Mouse (Mus musculus) limb, embryonic 10.5 days (tissue): ENCODE results near the gene Hist1h2br. TPM values are rescaled to one million over a fixed set of nuclear protein-coding genes. Genes with fewer than 3 reads are reported as not detected.
"Not testable (repeated sequence)": the region's sequence is repeated elsewhere in the genome, so short reads cannot be mapped to it uniquely, and the experiment has no call there.

Experiments
- DNase-seq: peaks from one replicate; pipeline ENCODE4 v3.0.0-alpha.2; 2017; ENCODE audit warnings: low spot score
- H3K27ac ChIP-seq: fragments of 300-500 bp; sonication (generic); 2 replicates; pipeline ENCODE4 v1.5.1; 2016; ENCODE audit warnings: mild to moderate bottlenecking
- H3K27me3 ChIP-seq: fragments of 300-500 bp; sonication (generic); 2 replicates; pipeline ENCODE4 v1.6.1; 2016; ENCODE audit warnings: low read depth, mild to moderate bottlenecking; ENCODE audit not compliant: poor library complexity, severe bottlenecking
- H3K36me3 ChIP-seq: fragments of 300-500 bp; sonication (generic); 2 replicates; pipeline ENCODE4 v1.6.1; 2016; ENCODE audit warnings: mild to moderate bottlenecking, moderate library complexity
- H3K4me1 ChIP-seq: fragments of 300-500 bp; sonication (generic); 2 replicates; pipeline ENCODE4 v1.6.1; 2016
- H3K4me3 ChIP-seq: fragments of 300-500 bp; sonication (generic); 2 replicates; pipeline ENCODE4 v1.5.1; 2016; ENCODE audit warnings: mild to moderate bottlenecking, moderate library complexity
- H3K9me3 ChIP-seq: fragments of 300-500 bp; sonication (generic); replicated peaks from 2 replicates; pipeline ENCODE4 v1.6.1; 2016; ENCODE audit warnings: mild to moderate bottlenecking
- WGBS: fragments of 180-500 bp; shearing (Covaris S2); methylation state at CpG from one replicate; pipeline ENCODE4 v1.1.7; 2016; 5-methylcytosine and 5-hydroxymethylcytosine counted together
- microRNA-seq: library from miRNA; unstranded; fragments of <30 nt; microRNA quantifications from one replicate; pipeline ENCODE4, GENCODE M21; 2017
- polyA plus RNA-seq: library from polyadenylated mRNA; unstranded; fragments of >200 nt; fragmentation: Nextera tagmentation; extraction: Ambion mirVana; gene quantifications from 2 replicates; pipeline ENCODE4 v1.2.1, GENCODE M21; 2016

Gene Hist1h2br
- polyA plus RNA-seq, 1 experiment from 2014 or later = 19.4 TPM

DNA sequence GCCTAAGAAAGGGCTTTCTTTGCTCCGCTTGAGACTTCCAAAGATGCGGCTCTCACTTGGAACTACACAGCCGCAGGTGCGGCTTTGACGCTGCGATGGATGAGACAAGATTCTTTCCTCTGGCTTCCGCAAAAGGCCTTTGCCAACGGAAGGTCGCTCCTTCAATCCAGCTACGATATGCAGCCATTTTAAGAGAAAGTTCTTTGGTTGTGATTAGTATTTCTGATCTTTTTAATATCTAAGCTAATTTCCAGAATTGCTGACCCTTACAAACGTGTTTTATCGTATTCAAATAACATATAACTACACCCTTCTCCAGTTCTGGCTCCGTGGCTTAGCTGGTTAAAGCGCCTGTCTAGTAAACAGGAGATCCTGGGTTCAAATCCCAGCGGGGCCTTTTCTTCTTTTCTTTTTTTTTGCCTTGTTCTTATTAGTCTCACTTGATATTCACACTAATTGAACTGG, 22.2 kb downstream of the Hist1h2br start:
- Histone ChIP-seq H3K27me3 (no peaks in the 10 kb centered on the region), H3K36me3 (no peaks in the 10 kb centered on the region), H3K4me1 (no peaks in the 10 kb centered on the region), H3K4me3 (peak overlapping the region; percentile 55), H3K27ac (0 out of 2 replicates have a peak overlapping the region, but pooled peaks have one; percentile 1), H3K9me3 (no peaks in the 10 kb centered on the region)
- DNase-seq = peak; percentile 46
- under 1% methylated on average over 15 of the region's 15 CpGs for WGBS

DNA sequence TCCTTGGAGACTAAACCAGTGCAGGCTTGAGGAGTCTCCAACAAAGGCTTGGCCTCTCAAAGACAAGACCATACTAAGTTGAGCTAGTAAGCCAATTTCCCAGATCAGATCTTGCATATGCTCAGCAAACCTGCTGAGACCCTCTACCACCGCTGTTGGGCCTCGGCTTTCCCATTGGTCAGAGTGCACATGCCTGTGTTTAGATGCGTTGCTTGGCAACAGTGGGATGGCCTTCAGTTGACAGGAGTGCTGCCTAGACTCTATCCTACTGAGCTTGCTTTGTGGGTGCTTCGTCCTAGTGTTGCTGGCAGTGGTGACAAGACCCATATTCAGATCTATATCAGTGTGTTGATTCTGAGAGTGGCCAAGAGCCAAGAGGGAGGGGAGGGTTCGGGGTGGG, 28.1 kb downstream of the Hist1h2br start:
- H3K9me3 ChIP-seq = no peaks in the 10 kb centered on the region
- H3K36me3 ChIP-seq = no peaks in the 10 kb centered on the region
- 0 out of 2 replicates have a peak, but pooled peaks cover 3% of the 10 kb centered on the region for H3K4me1 ChIP-seq
- no peak overlapping the region for H3K4me3 ChIP-seq
- 14% methylated on average over 5 of the region's 5 CpGs for WGBS
- H3K27me3 ChIP-seq = no peaks in the 10 kb centered on the region
- H3K27ac ChIP-seq = no peak overlapping the region
- no peak for DNase-seq

DNA sequence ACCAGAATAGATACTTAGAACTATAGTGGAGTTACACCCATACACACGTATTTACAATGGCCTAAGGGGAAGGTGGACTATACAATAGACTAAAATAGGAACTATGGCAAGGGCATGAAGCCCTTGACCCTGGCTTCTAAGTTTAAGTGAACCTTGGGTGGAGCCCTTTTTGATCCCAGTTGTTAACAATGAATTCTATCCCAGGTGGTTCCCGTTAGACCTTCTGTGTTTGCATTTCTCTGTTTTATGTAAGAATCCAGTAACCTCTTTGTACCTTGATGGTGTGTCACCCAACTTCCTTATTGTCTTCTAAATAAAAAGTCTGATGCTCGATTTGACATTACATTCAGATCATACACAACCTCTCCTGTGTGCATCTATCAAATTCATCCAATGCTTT, 32.0 kb downstream of the Hist1h2br start:
- H3K27me3 ChIP-seq, H3K9me3 ChIP-seq, H3K27ac ChIP-seq, H3K36me3 ChIP-seq, H3K4me1 ChIP-seq, H3K4me3 ChIP-seq, DNase-seq: not testable (repeated sequence)
- WGBS = 86% methylated on average over 3 of the region's 3 CpGs

DNA sequence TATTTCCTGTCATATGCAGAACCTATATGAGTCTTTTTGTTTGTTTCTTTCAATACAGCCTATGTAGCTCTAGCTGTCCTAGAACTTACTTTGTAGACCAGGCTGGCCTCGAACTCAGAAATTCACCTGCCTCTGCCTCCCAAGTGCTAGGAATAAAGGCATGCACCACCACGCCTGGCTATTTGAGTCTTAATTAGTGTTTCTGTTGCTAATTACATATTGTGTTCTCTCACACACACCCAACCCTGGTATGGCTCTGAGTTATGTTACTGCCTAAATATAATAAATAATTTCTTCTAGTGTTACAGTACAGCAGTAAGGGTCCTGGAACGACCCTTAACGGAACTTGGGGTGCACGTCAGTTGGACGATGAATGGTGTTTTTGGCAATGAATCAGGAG, 47.2 kb downstream of the Hist1h2br start:
- WGBS = 89% methylated on average over 6 of the region's 6 CpGs
- no peaks in the 10 kb centered on the region for H3K9me3 ChIP-seq
- no peak for DNase-seq

DNA sequence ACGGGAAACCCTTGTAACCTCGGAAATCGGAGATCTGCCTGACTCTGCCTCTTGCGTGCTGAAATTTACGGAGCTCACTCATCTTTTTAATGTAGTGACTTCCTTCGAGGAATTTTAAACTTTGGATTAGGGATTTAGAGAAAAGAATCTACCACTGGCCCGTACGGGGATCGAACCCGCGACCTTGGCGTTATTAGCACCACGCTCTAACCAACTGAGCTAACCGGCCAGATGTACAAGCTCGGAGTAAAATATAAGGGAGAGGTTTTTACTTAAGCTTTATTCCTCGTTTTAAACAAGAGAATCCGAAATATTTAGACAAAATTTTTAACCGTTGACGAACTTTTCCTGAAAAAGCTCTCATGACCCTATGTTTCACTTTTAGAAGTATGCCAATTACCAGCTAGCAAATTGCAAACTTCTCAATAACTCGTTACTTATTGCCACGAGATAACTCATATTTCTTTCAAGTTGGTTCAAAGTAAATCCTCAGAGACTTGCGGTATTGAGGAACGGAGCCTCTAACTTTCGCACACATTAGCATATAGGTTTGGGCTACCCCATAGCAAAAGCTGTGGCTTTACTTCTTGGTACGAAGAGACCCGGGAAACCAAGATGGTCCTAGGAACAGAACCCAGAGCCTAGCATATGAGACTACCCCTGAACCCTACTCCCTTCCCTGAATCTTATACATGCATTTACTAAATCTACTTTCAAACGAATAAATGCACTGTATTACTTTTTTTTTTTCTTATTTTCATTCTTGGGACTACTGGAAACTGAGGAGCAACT, 48.5 kb downstream of the Hist1h2br start:
- H3K9me3 ChIP-seq = no peaks in the 10 kb centered on the region
- H3K4me1 ChIP-seq = peaks cover 5% of the 10 kb centered on the region; the same call in 1 of the 2 replicates
- H3K27me3 ChIP-seq = no peaks in the 10 kb centered on the region
- DNase-seq = peak; percentile 76
- peak overlapping the region; percentile 47; the same call in 1 of the 2 replicates for H3K27ac ChIP-seq
- no peaks in the 10 kb centered on the region for H3K36me3 ChIP-seq
- WGBS = under 1% methylated on average over 27 of the region's 27 CpGs
- peak overlapping the region; percentile 53 for H3K4me3 ChIP-seq

More for the DNA sequence above, 47.2 kb downstream of the Hist1h2br start:
- Histone ChIP-seq H3K4me1 (peaks cover 5% of the 10 kb centered on the region; the same call in 1 of the 2 replicates), H3K4me3 (no peak overlapping the region), H3K27ac (no peak overlapping the region), H3K36me3 (no peaks in the 10 kb centered on the region), H3K27me3 (no peaks in the 10 kb centered on the region)

DNA sequence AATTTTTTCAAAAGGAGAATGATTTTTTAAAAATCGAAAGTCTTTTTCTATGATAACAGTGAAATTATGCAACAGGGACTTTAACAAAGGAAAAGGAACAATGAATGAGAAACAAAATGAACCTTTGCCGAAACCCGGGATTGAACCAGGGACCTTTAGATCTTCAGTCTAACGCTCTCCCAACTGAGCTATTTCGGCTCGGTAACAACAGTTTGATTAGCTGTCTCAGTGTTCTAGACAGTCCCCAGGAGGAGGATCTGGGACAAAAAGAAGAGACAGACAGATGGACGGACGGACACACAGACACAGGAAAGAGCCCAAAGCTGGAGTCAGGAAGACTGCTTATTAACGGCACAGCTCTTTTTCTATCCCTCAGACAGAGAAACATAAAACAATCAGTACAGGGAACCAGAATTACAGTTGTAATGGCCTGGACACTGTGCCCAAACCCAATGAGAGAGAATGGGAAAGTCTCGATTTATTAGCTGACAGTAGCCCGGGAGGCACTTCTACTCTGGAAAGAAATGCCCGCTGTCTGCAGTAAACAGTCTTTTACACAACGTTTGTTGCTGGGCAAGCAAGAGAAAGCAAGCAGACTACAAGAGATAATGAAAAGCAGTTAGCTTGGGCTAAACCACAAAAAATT, 49.3 kb downstream of the Hist1h2br start:
- H3K27ac ChIP-seq = peak overlapping the region; percentile 47; the same call in 1 of the 2 replicates
- WGBS = under 1% methylated on average over 13 of the region's 13 CpGs
- peak; percentile 81 for DNase-seq

DNA sequence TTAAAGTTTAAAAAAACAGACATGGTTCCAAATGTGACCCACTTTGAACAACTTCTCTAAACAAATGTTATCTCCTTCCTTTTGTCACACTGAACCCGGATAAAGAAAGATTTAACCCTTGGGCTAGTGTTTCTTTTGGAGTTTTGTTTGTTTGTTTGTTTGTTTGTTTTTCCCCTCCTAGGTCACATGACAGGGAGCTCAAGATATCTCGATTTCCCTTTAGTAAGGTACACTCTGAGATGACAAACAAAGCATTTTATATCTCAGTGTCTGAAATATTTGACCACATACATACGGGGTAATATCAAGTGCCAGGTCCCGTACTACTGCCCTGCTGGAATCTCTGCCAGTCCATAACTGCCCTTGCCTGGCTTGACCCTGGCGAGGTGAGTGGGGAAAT, 49.9 kb downstream of the Hist1h2br start:
- H3K9me3 ChIP-seq = no peaks in the 10 kb centered on the region
- H3K4me1 ChIP-seq = peaks cover 5% of the 10 kb centered on the region; the same call in 1 of the 2 replicates
- WGBS = 33% methylated on average over 5 of the region's 5 CpGs
- H3K36me3 ChIP-seq = no peaks in the 10 kb centered on the region
- H3K27ac ChIP-seq = no peak overlapping the region
- peak overlapping the region; percentile 53 for H3K4me3 ChIP-seq
- H3K27me3 ChIP-seq = no peaks in the 10 kb centered on the region
- DNase-seq = no peak

More for the DNA sequence above, 49.3 kb downstream of the Hist1h2br start:
- Histone ChIP-seq H3K27me3 (no peaks in the 10 kb centered on the region), H3K9me3 (no peaks in the 10 kb centered on the region), H3K4me1 (peaks cover 5% of the 10 kb centered on the region; the same call in 1 of the 2 replicates), H3K36me3 (no peaks in the 10 kb centered on the region), H3K4me3 (peak overlapping the region; percentile 53)

DNA sequence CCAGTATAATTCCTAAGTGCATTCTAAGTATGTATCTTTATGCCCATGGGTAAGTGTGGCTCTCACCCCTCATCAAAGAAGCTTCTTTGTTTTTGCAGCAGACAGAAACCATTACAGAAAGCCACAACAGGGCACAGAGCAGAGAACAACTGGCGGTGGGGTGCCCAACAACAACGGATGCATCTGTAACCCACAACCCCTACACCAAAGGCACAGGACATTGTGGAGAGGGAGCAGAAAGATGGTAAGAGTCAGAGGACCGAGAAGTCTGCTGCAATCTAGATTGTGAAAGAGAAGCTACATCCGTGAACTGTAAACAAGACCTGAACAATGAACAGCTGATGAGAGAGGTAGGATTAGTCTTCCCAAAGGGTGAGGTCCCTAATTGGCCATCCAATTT, 51.0 kb downstream of the Hist1h2br start:
- no peaks in the 10 kb centered on the region for H3K27me3 ChIP-seq
- no peaks in the 10 kb centered on the region for H3K36me3 ChIP-seq
- peaks cover 5% of the 10 kb centered on the region; the same call in 1 of the 2 replicates for H3K4me1 ChIP-seq
- DNase-seq = no peak
- H3K9me3 ChIP-seq = no peaks in the 10 kb centered on the region
- WGBS = 73% methylated on average over 4 of the region's 4 CpGs
- no peak overlapping the region for H3K27ac ChIP-seq
- no peak overlapping the region for H3K4me3 ChIP-seq

Small RNA genes within 50 kb of the gene (microRNA-seq; reads per million reads assigned to microRNA genes)
- gene Gm19658 (not detected), gene Gm44346 (not detected), gene Gm44466 (not detected)

Other genes with a start within 250 kb of the Hist1h2br start
- gene Olfr1362, start 219.7 kb upstream of the Hist1h2br start, polyA plus RNA-seq = not detected in 2 replicates
- not detected in 2 replicates for gene Olfr11, start 191.2 kb upstream of the Hist1h2br start, polyA plus RNA-seq
- gene Olfr1361, start 170.4 kb upstream of the Hist1h2br start, polyA plus RNA-seq = not detected in 2 replicates
- not detected in 2 replicates for gene Olfr1360, start 156.3 kb upstream of the Hist1h2br start, polyA plus RNA-seq
- not detected in 2 replicates for gene Olfr1359, start 135.6 kb upstream of the Hist1h2br start, polyA plus RNA-seq
- 1.7 and 2.0 TPM in 2 replicates for gene Hist1h2bl, start 117.6 kb upstream of the Hist1h2br start, polyA plus RNA-seq
- 19.5 and 28.4 TPM in 2 replicates for gene Hist1h2ai, start 117.3 kb upstream of the Hist1h2br start, polyA plus RNA-seq
- gene Hist1h3h, start 116.1 kb upstream of the Hist1h2br start, polyA plus RNA-seq = 8.0 and 10.2 TPM in 2 replicates
- 6.8 and 7.9 TPM in 2 replicates for gene Hist1h2bm, start 111.7 kb upstream of the Hist1h2br start, polyA plus RNA-seq
- gene Hist1h4j, start 98.7 kb upstream of the Hist1h2br start, polyA plus RNA-seq = 0.92 and 1.6 TPM in 2 replicates
- 4.9 TPM in 1 of 2 replicates, not detected in the other for gene Hist1h4k, start 83.2 kb upstream of the Hist1h2br start, polyA plus RNA-seq
- gene Hist1h2ak, start 79.9 kb upstream of the Hist1h2br start, polyA plus RNA-seq = 14.3 and 19.6 TPM in 2 replicates
- 1.4 and 3.8 TPM in 2 replicates for gene Hist1h2bn, start 79.6 kb upstream of the Hist1h2br start, polyA plus RNA-seq
- gene Hist1h1b, start 53.1 kb upstream of the Hist1h2br start, polyA plus RNA-seq = 33.1 and 40.9 TPM in 2 replicates
- gene Hist1h3i, start 50.4 kb upstream of the Hist1h2br start, polyA plus RNA-seq = 131 and 133 TPM in 2 replicates
- 5.4 and 9.9 TPM in 2 replicates for gene Hist1h2an, start 46.5 kb upstream of the Hist1h2br start, polyA plus RNA-seq
- gene Hist1h2bp, start 46.3 kb upstream of the Hist1h2br start, polyA plus RNA-seq = 3.4 and 5.5 TPM in 2 replicates
- gene Hist1h2bq, start 23.5 kb upstream of the Hist1h2br start, polyA plus RNA-seq = 17.9 and 22.1 TPM in 2 replicates
- gene Hist1h2ao, start 23.3 kb upstream of the Hist1h2br start, polyA plus RNA-seq = 2.0 and 2.1 TPM in 2 replicates
- gene Hist1h4m, start 22.0 kb upstream of the Hist1h2br start, polyA plus RNA-seq = not detected in 2 replicates
- gene Hist1h4n, start 1.5 kb upstream of the Hist1h2br start, polyA plus RNA-seq = 10.5 and 11.5 TPM in 2 replicates
- 6,450 and 6,557 TPM in 2 replicates for gene Hist1h2ap, start 236 bp upstream of the Hist1h2br start, polyA plus RNA-seq
- gene Zfp184, start 111.4 kb downstream of the Hist1h2br start, polyA plus RNA-seq = 22.4 and 27.0 TPM in 2 replicates
- 0.14 and 0.28 TPM in 2 replicates for gene Pom121l2, start 147.5 kb downstream of the Hist1h2br start, polyA plus RNA-seq
- gene Prss16, start 176.0 kb downstream of the Hist1h2br start, polyA plus RNA-seq = 0.20 TPM in 1 of 2 replicates, not detected in the other
- gene Hist1h2ah, start 201.8 kb downstream of the Hist1h2br start, polyA plus RNA-seq = 7.3 and 8.5 TPM in 2 replicates
- gene Hist1h2bk, start 202.1 kb downstream of the Hist1h2br start, polyA plus RNA-seq = 10.3 and 11.8 TPM in 2 replicates
- 27.4 and 36.3 TPM in 2 replicates for gene Hist1h4i, start 207.6 kb downstream of the Hist1h2br start, polyA plus RNA-seq
- 59.9 and 81.0 TPM in 2 replicates for gene Hist1h2ag, start 209.2 kb downstream of the Hist1h2br start, polyA plus RNA-seq
- 14.5 and 20.7 TPM in 2 replicates for gene Hist1h2bj, start 209.5 kb downstream of the Hist1h2br start, polyA plus RNA-seq